Mouse (Mus musculus) kidney, postnatal 0 days (tissue): ENCODE measurements at regions not wholly inside any gene's neighbourhood (a gene's known extent, or its start where the extent isn't known, plus 50 kb on each side); places are given as distances from the start of the nearest gene placed in this dataset.

Source experiments
- ATAC-seq: fragments of 200-750 bp; cut with Nextera tagmentation; replicated peaks from 2 replicates; pipeline ENCODE4 v1.8.0; 2017; ENCODE audit warnings: low read depth, moderate number of reproducible peaks, moderate TSS enrichment, moderate library complexity; ENCODE audit not compliant: low FRiP score
- DNase-seq: peaks from one replicate; pipeline ENCODE4 v3.0.0-alpha.2; 2016; ENCODE audit warnings: low spot score
- H3K27ac ChIP-seq: fragments of 300-500 bp; sonication (generic); 2 replicates; pipeline ENCODE4 v1.5.1; 2014; ENCODE audit warnings: mild to moderate bottlenecking
- H3K27me3 ChIP-seq: fragments of 300-500 bp; sonication (generic); 2 replicates; pipeline ENCODE4 v1.6.1; 2014; ENCODE audit warnings: low read length, mixed read lengths; ENCODE audit not compliant: insufficient read depth
- H3K36me3 ChIP-seq: fragments of 300-500 bp; sonication (generic); 2 replicates; pipeline ENCODE4 v1.6.1; 2014; ENCODE audit warnings: low read length, mixed read lengths; ENCODE audit not compliant: insufficient read depth
- H3K4me1 ChIP-seq: fragments of 300-500 bp; sonication (generic); replicated peaks from 2 replicates; pipeline ENCODE4 v1.6.1; 2014; ENCODE audit warnings: antibody characterized with exemption, low read length, mixed read lengths; ENCODE audit not compliant: insufficient read depth
- H3K4me2 ChIP-seq: fragments of 300-500 bp; sonication (generic); 2 replicates; pipeline ENCODE4 v1.6.1; 2014; ENCODE audit warnings: mild to moderate bottlenecking, low read length, moderate library complexity, mixed read lengths
- H3K4me3 ChIP-seq: fragments of 300-500 bp; sonication (generic); replicated peaks from 2 replicates; pipeline ENCODE4 v1.5.1; 2014; ENCODE audit warnings: low read depth, low read length
- H3K9ac ChIP-seq: fragments of 300-500 bp; sonication (generic); 2 replicates; pipeline ENCODE4 v1.6.1; 2014; ENCODE audit warnings: low read depth, low read length
- H3K9me3 ChIP-seq: fragments of 300-500 bp; sonication (generic); replicated peaks from 2 replicates; pipeline ENCODE4 v1.6.1; 2016; ENCODE audit warnings: low read length, inconsistent platforms, mixed read lengths
- CTCF ChIP-seq: IDR thresholded peaks from 2 replicates; pipeline ENCODE4 v1.5.1; 2016; ENCODE audit warnings: antibody characterized with exemption, low read depth, mild to moderate bottlenecking, moderate library complexity
- WGBS: fragments of 180-500 bp; shearing (Covaris S2); extraction: QIAGEN DNeasy Blood & Tissue Kit; methylation state at CpG from one replicate; pipeline ENCODE4 v1.1.7; 2014; 5-methylcytosine and 5-hydroxymethylcytosine counted together

GRCm38 (mm10) chr14:64546787-64547186 is 442.7 kb downstream of the Prss52 start:
- Histone ChIP-seq H3K4me3 (no peak overlapping the region), H3K9ac (no peak overlapping the region), H3K27ac (no peak overlapping the region), H3K27me3 (no peaks in the 10 kb centered on the region), H3K4me1 (no peaks in the 10 kb centered on the region), H3K36me3 (no peaks in the 10 kb centered on the region), H3K4me2 (no peak overlapping the region), H3K9me3 (no peaks in the 10 kb centered on the region)
- DNase-seq (peak; percentile 87), ATAC-seq (no peak)
- no peak for TF ChIP-seq CTCF
- 0% methylated on average over 4 of the region's 4 CpGs for WGBS

GRCm38 (mm10) chr14:64552951-64553350 is 448.9 kb downstream of the Prss52 start:
- Histone ChIP-seq H3K36me3 (no peaks in the 10 kb centered on the region), H3K9me3 (no peaks in the 10 kb centered on the region), H3K4me1 (no peaks in the 10 kb centered on the region), H3K4me3 (no peak overlapping the region), H3K9ac (no peak overlapping the region), H3K27me3 (no peaks in the 10 kb centered on the region), H3K27ac (no peak overlapping the region), H3K4me2 (no peak overlapping the region)
- no peak for TF ChIP-seq CTCF
- WGBS = 72% methylated on average over 4 of the region's 4 CpGs
- no peak for DNase-seq
- no peak for ATAC-seq

- no peak overlapping the region for H3K4me2 ChIP-seq
- WGBS = 82% methylated on average over 7 of the region's 7 CpGs
- H3K4me1 ChIP-seq = no peaks in the 10 kb centered on the region
- TF ChIP-seq CTCF = no peak
- DNase-seq = no peak
- no peak overlapping the region for H3K9ac ChIP-seq
- H3K36me3 ChIP-seq = no peaks in the 10 kb centered on the region
- H3K27me3 ChIP-seq = no peaks in the 10 kb centered on the region
- H3K27ac ChIP-seq = no peak overlapping the region
- H3K9me3 ChIP-seq = no peaks in the 10 kb centered on the region
- no peak for ATAC-seq
- no peak overlapping the region for H3K4me3 ChIP-seq
These were observed 452.0 kb downstream of the Prss52 start for GRCm38 (mm10) chr14:64556042-64556441.

GRCm38 (mm10) chr14:64557453-64557852 is 453.4 kb downstream of the Prss52 start:
- no peak overlapping the region for H3K4me2 ChIP-seq
- no peaks in the 10 kb centered on the region for H3K9me3 ChIP-seq
- no peak overlapping the region for H3K27ac ChIP-seq
- H3K4me3 ChIP-seq = no peak overlapping the region
- DNase-seq = peak; percentile 13
- no peaks in the 10 kb centered on the region for H3K4me1 ChIP-seq
- TF ChIP-seq CTCF = peak; percentile 40; the same call in 1 of the 2 replicates
- ATAC-seq = no peak
- WGBS = 78% methylated on average over 6 of the region's 6 CpGs
- no peaks in the 10 kb centered on the region for H3K36me3 ChIP-seq
- no peak overlapping the region for H3K9ac ChIP-seq
- no peaks in the 10 kb centered on the region for H3K27me3 ChIP-seq

- ATAC-seq (no peak), DNase-seq (peak; percentile 76)
- Histone ChIP-seq H3K4me3 (no peak overlapping the region), H3K27ac (no peak overlapping the region), H3K36me3 (no peaks in the 10 kb centered on the region), H3K9ac (no peak overlapping the region), H3K4me2 (no peak overlapping the region), H3K27me3 (no peaks in the 10 kb centered on the region), H3K9me3 (no peaks in the 10 kb centered on the region), H3K4me1 (no peaks in the 10 kb centered on the region)
- 8% methylated on average over 6 of the region's 6 CpGs for WGBS
- TF ChIP-seq CTCF = 0 out of 2 replicates have a peak, but pooled peaks have one; percentile 5
These were observed 464.6 kb downstream of the Prss52 start for GRCm38 (mm10) chr14:64568689-64569088.

- no peak for TF ChIP-seq CTCF
- no peak overlapping the region for H3K4me2 ChIP-seq
- no peaks in the 10 kb centered on the region for H3K4me1 ChIP-seq
- no peak overlapping the region for H3K4me3 ChIP-seq
- WGBS = 87% methylated on average over 7 of the region's 7 CpGs
- no peak for DNase-seq
- H3K9ac ChIP-seq = no peak overlapping the region
- no peaks in the 10 kb centered on the region for H3K27me3 ChIP-seq
- no peak overlapping the region for H3K27ac ChIP-seq
- ATAC-seq = no peak
- no peaks in the 10 kb centered on the region for H3K36me3 ChIP-seq
- H3K9me3 ChIP-seq = no peaks in the 10 kb centered on the region
These were observed 466.9 kb downstream of the Prss52 start for GRCm38 (mm10) chr14:64570951-64571350.

- H3K4me3 ChIP-seq = no peak overlapping the region
- no peak overlapping the region for H3K9ac ChIP-seq
- H3K4me2 ChIP-seq = no peak overlapping the region
- no peak overlapping the region for H3K27ac ChIP-seq
- no peaks in the 10 kb centered on the region for H3K9me3 ChIP-seq
- DNase-seq (no peak), ATAC-seq (no peak)
- no peaks in the 10 kb centered on the region for H3K4me1 ChIP-seq
- H3K36me3 ChIP-seq = no peaks in the 10 kb centered on the region
- WGBS = 57% methylated on average over 2 of the region's 2 CpGs
- H3K27me3 ChIP-seq = no peaks in the 10 kb centered on the region
- TF ChIP-seq CTCF = no peak
These were observed 468.7 kb downstream of the Prss52 start for GRCm38 (mm10) chr14:64572756-64573155.
